Mouse (Mus musculus) left cerebral cortex, postnatal 10 days (tissue): ENCODE measurements at regions not wholly inside any gene's neighbourhood (a gene's known extent, or its start where the extent isn't known, plus 50 kb on each side); places are given as distances from the start of the nearest gene placed in this dataset.
A peak's percentile ranks its signal among the peaks of the same experiment; 100 is the strongest.
"Not testable (repeated sequence)": the region's sequence is repeated elsewhere in the genome, so short reads cannot be mapped to it uniquely, and the experiment has no call there.

Experiments
- DNase-seq, 2 experiments: peaks; one replicate each; pipeline ENCODE4 v3.0.0; 2021 to 2022; ENCODE audit warnings: low spot score in 2 of 2, mixed read lengths in 1 of 2; ENCODE audit errors: extremely low spot score in 1 of 2
- intact Hi-C: fragments of 180-260 bp; cut with DNase I; formaldehyde crosslinking; loops from one replicate; pipeline ENCODE4 v1.15.1; 2025

GRCm38 (mm10) chr5:133842059-133842706 is 257.3 kb upstream of the Castor2 start:
- intact Hi-C loops, DNase-seq: not testable (repeated sequence)

GRCm38 (mm10) chr5:133838286-133838685 is 261.2 kb upstream of the Castor2 start:
- no peak for DNase-seq
- intact Hi-C loops, result no loop called here

- no peak for DNase-seq
- intact Hi-C loops, result no loop called here
These were observed 266.3 kb upstream of the Castor2 start for GRCm38 (mm10) chr5:133833217-133833616.

- intact Hi-C loops, result no loop called here
- no peak for DNase-seq
These were observed 271.3 kb upstream of the Castor2 start for GRCm38 (mm10) chr5:133828226-133828625.

- intact Hi-C loops, result no loop called here
- DNase-seq, result no peak
These were observed 275.6 kb upstream of the Castor2 start for GRCm38 (mm10) chr5:133823871-133824270.

- DNase-seq, result peak in 1 of 2 experiments; percentile 8
- intact Hi-C loops, result no loop called here
These were observed 278.2 kb upstream of the Castor2 start for GRCm38 (mm10) chr5:133821273-133821672.

DNA sequence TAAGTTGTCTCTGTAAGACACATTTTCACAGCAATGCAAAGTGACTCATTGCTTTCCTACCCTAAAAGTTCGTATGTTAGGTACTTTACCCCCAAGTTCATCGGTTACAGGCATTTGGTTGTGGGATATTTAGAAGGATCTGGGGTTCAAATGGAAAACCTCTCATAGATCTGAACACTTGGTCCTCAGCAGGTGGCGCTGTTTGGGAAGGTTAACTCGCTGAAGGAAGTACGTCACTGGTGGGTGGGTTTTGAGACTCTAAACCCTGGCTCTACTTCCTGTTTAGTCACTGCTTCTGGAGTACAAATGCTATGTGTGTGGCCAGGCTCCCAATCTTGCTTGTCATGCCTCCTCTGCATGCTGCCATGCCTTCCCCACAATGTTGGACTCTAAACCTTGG is 284.0 kb upstream of the Castor2 start:
- no peak for DNase-seq
- intact Hi-C loops, result no loop called here

DNA sequence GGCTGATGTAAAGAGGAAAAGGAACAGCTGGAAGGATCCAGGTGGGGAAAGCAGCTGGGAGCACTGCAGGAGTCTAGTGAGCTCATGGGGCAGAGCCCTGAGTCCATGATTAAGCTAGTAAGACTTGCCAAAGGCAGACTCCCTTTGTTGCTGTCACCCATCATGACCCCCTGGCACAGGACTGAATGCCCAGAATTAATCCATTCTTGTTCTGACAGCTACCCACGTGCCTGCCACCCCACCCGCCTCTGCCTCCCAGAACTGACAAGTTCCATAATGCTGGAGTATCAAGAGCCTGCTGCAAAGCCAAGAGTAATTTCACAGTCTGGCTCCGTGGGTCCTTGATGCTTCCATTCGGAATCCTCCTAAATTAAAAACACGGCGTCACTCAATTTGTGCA is 285.1 kb upstream of the Castor2 start:
- peak in 1 of 2 experiments; percentile 11 for DNase-seq
- intact Hi-C loops, result no loop called here

DNA sequence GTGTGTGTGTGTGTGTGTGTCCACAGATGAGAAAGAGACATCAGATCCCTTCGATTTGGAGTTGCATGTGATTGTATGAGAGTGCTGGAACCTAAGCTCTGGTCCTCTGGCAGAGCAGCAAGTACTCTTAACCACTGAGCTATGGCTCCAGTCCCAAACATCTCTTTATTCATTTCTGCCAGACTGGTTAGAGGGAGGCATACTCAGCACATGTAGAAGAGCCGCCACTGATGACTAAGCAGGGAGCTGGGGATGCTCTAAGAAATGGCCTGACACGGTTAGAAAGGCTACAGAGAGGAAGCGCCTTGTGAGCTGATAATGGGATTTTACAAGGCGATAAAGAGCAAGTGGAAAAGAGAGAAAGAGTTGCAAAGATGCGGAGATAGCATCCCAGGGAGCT is 287.3 kb upstream of the Castor2 start:
- no peak for DNase-seq
- intact Hi-C loops, result no loop called here

DNA sequence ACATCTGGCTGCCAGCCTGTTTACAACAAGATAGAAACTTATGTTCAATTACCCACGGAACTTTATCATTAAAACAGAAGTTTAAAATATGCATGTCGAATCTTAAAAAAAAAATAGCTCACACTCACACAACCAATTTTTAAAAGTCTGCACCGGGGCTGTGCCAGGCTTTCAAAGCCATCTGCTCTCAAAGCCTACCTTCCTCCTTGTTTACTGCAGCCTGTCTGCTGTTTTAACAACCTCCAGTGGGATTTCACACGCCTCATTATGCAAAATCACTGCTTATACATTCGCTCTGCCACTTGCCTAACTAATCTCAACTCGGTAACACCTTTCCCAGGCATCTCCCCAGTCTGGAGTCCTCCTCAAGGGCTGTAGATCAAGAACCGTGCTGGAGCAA is 292.6 kb upstream of the Castor2 start:
- peak in 1 of 2 experiments; percentile 16 for DNase-seq
- intact Hi-C loops, result loop anchor here (10.0 kb wide), 1 partner anchor 198 kb away; no protein-coding TSS in a partner anchor

DNA sequence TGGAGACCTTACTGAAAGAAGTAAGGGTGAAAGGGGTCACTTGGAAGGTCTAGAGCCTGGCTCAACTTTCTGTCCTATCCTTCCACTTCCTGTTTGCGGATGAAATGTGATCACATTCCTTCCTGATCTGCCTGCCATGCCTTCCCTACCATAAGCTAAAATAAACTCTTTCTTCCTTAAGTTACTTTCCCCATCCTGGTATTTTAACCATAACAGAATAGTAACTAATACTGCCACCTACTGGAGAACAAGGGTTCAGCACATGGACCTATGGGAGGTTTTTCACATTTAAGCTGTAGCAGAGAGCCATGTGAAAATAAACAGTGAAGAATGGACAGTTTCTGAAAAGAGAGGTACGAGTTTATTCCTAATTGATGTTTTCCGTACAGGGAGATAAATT is 297.5 kb upstream of the Castor2 start:
- DNase-seq, result no peak
- intact Hi-C loops, result loop anchor here (10.0 kb wide), 1 partner anchor 203 kb away; no protein-coding TSS in a partner anchor

DNA sequence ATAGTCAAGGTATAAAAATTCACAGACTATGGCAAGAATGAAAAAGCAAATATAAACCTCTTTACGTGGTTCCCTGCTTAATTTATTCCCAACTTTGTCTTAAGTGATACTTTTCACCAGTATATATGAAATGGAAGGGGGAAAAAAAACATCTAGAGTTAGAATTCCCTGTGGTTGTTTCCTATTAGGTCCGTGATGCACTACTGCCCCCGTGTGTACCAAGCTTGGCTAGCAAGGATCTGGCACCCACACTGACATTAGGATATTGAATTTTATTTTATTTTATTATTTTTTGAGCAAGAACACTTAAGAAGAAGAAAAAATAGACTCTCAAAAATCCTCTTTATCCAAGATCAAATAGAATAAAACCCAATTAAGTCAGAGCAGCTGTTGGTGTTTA is 303.9 kb upstream of the Castor2 start:
- intact Hi-C loops, result loop anchor here (5.0 to 10.0 kb wide), 2 partner anchors 1563 to 1681 kb away; no protein-coding TSS in a partner anchor
- peak; percentile 50 to 51 for DNase-seq

GRCm38 (mm10) chr5:133790726-133791125 is 308.8 kb upstream of the Castor2 start:
- intact Hi-C loops, result loop anchor here (10.0 kb wide), 1 partner anchor 1676 kb away; no protein-coding TSS in a partner anchor

DNA sequence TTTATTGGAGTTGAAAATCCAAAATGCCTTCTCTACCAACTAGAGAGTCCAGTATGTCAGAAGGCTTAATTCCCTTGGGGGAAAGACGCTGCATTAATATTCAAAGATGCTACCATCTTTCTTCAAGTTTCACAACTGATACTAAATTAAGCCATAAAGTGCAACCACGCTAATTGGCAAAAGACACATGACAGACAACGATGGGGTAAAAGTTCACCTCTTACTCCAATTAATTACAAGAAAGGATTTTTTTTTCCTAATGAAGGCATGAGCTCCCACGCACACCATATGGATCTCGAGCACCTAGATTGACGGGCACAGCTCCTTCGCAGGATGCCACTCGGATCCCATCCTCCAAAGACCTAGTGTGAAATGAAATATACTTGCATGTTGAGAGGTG is 311.5 kb upstream of the Castor2 start:
- DNase-seq, result no peak
- intact Hi-C loops, result loop anchor here (5.0 kb wide), 1 partner anchor 1231 kb away; no protein-coding TSS in a partner anchor

More at GRCm38 (mm10) chr5:133790726-133791125, 308.8 kb upstream of the Castor2 start:
- no peak for DNase-seq

GRCm38 (mm10) chr5:133787491-133787890 is 312.0 kb upstream of the Castor2 start:
- intact Hi-C loops, result loop anchor here (5.0 kb wide), 1 partner anchor 1230 kb away; no protein-coding TSS in a partner anchor

DNA sequence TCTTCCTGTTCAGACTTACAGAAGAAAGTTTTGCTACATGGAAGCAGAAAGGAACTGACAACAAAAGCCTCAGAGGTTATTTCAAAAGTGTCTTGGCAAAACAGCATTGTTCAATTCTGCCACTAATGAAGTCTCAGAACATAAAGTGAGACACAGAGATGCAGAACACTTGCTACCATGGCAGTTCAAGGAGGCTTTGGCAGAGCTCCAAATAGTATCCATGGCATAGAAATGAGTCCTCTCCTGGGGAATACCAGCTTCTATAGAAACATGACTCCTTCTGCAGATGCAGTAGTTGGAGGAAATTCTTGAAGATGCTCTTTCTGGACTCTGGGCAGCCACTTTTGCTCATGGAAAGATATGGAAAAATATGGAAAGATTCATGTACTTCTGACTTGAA is 322.9 kb upstream of the Castor2 start:
- DNase-seq, result no peak
- intact Hi-C loops, result no loop called here

More at GRCm38 (mm10) chr5:133787491-133787890, 312.0 kb upstream of the Castor2 start:
- no peak for DNase-seq

DNA sequence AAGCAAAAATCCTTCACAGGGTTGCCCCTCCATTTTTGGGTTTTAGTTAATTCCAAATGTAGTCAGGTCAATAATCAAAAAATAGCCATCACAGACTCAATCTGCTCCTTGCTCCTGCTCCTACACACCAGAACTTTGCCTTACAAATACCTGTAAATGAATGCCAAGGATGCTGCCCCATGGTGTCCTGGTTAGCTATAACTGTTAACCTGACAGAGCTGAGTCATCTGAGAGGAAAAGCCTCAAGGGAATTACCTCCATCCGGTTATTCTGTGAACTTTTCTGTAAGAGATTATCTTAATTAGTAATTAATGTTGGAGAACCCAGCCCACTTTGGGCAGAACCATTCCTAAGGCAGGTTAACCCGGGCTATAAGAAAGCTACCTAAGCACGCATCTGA is 325.4 kb upstream of the Castor2 start:
- DNase-seq, result no peak
- intact Hi-C loops, result no loop called here

- no peak for DNase-seq
- intact Hi-C loops, result no loop called here
These were observed 330.7 kb upstream of the Castor2 start for GRCm38 (mm10) chr5:133768856-133769255.

DNA sequence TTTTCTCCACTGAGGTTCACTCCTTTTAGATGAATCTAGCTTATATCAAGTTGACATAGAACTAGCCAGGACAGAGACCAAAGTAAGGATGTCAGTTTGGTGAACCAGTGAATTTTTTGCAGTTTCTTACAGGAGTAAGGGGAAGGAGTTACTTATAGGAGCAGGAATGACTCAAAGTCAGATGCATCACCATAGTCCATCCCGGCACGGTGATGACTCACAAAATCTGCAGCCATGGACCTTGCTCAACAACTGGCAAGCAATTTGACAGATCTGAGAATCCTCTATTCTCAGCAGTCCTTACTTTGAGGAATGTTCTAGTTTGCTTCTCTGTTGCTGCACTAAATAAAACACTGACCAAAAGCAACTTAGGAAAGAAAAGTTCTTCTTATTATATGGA is 341.7 kb upstream of the Castor2 start:
- intact Hi-C loops, result no loop called here
- no peak for DNase-seq

- intact Hi-C loops, result no loop called here
- DNase-seq, result no peak
These were observed 345.3 kb upstream of the Castor2 start for GRCm38 (mm10) chr5:133754180-133754579.
